Mouse (Mus musculus) erythroblast, embryonic 14.5 days (primary cell): ENCODE measurements around the gene Anxa2.

Source experiments
- GATA1 ChIP-seq: IDR thresholded peaks from 2 replicates; pipeline ENCODE4 v1.6.1; 2012; ENCODE audit warnings: low read length, inconsistent platforms, mixed read lengths
- TAL1 ChIP-seq: IDR thresholded peaks from 3 replicates; pipeline ENCODE4 v1.6.1; 2012; ENCODE audit warnings: low read length, inconsistent platforms, mixed read lengths

- no peak for TF ChIP-seq GATA1
- no peak for TF ChIP-seq TAL1
Measured at GRCm38 (mm10) chr9:69472724-69473123, 19.3 kb downstream of the Anxa2 start.
